Mouse (Mus musculus): ENCODE measurements around the gene Plpp3.
"Not testable (repeated sequence)": the region's sequence is repeated elsewhere in the genome, so short reads cannot be mapped to it uniquely, and the experiment has no call there.

The Plpp3 gene

GRCm38 (mm10) chr4:105262358-105262757 lies 105.2 kb downstream of the Plpp3 start:
- no peak for DNase-seq

- DNase-seq = no peak
Measured at GRCm38 (mm10) chr4:105263600-105263999, 106.5 kb downstream of the Plpp3 start.

- no peak for DNase-seq
Measured at GRCm38 (mm10) chr4:105265041-105265440, 107.9 kb downstream of the Plpp3 start.

GRCm38 (mm10) chr4:105265678-105266077 lies 108.5 kb downstream of the Plpp3 start:
- DNase-seq = no peak

- DNase-seq = no peak
Measured at GRCm38 (mm10) chr4:105268202-105268730, 111.1 kb downstream of the Plpp3 start.

GRCm38 (mm10) chr4:105269398-105269797 lies 112.3 kb downstream of the Plpp3 start:
- not testable (repeated sequence) for DNase-seq

GRCm38 (mm10) chr4:105271166-105271565 lies 114.0 kb downstream of the Plpp3 start:
- no peak for DNase-seq

- DNase-seq = no peak
Measured at GRCm38 (mm10) chr4:105273034-105273433, 115.9 kb downstream of the Plpp3 start.

GRCm38 (mm10) chr4:105273486-105273885 lies 116.3 kb downstream of the Plpp3 start:
- no peak for DNase-seq

- no peak for DNase-seq
Measured at GRCm38 (mm10) chr4:105275616-105276015, 118.5 kb downstream of the Plpp3 start.

- no peak for DNase-seq
Measured at GRCm38 (mm10) chr4:105276062-105276795, 119.1 kb downstream of the Plpp3 start.

GRCm38 (mm10) chr4:105278161-105278560 lies 121.0 kb downstream of the Plpp3 start:
- DNase-seq = no peak

GRCm38 (mm10) chr4:105278571-105279410 lies 121.6 kb downstream of the Plpp3 start:
- no peak for DNase-seq

- no peak for DNase-seq
Measured at GRCm38 (mm10) chr4:105279806-105280205, 122.7 kb downstream of the Plpp3 start.

GRCm38 (mm10) chr4:105281751-105282231 lies 124.6 kb downstream of the Plpp3 start:
- DNase-seq = no peak
